Mouse (Mus musculus): Measurements from ENCODE around the gene Gtse1. TPM values are rescaled to one million over a fixed set of nuclear protein-coding genes. Genes with fewer than 3 reads are reported as not detected.

Gtse1 gene
- 4.8 and 5.1 TPM in 2 replicates for polyA plus RNA-seq (2012; rRNA removed)

GRCm38 (mm10) chr15:85859490-85860031 is at the start of gene Gtse1:
Gtse1 (plus strand) TSS chr15:85859745.

GRCm38 (mm10) chr15:85811535-85812277 is 47.8 kb upstream of the Gtse1 start, which contains the start of gene Cdpf1:
Cdpf1 (minus strand) TSS chr15:85811697.

GRCm38 (mm10) chr15:85821203-85822010 is 38.1 kb upstream of the Gtse1 start, which contains the start of gene Pkdrej:
Pkdrej (minus strand) TSS chr15:85821734.

GRCm38 (mm10) chr15:85831954-85832590 is 27.5 kb upstream of the Gtse1 start, which contains the start of gene Ttc38:
Ttc38 (plus strand) TSS chr15:85832306.

GRCm38 (mm10) chr15:85878848-85879497 is 19.4 kb downstream of the Gtse1 start, which contains the start of gene Trmu:
Trmu (plus strand) TSS chr15:85879312.

Other genes starting within 250 kb of the Gtse1 start
- gene Ppara, start 124.8 kb upstream of the Gtse1 start, polyA plus RNA-seq (2012; rRNA removed), result 0.40 and 0.47 TPM in 2 replicates
- 19.9 and 20.0 TPM in 2 replicates for gene Cdpf1, start 48.0 kb upstream of the Gtse1 start, polyA plus RNA-seq (2012; rRNA removed)
- gene Pkdrej, start 38.0 kb upstream of the Gtse1 start, polyA plus RNA-seq (2012; rRNA removed), result 0.12 TPM in 2 replicates
- 3.0 and 4.2 TPM in 2 replicates for gene Ttc38, start 27.4 kb upstream of the Gtse1 start, polyA plus RNA-seq (2012; rRNA removed)
- 74.2 and 76.2 TPM in 2 replicates for gene Trmu, start 19.6 kb downstream of the Gtse1 start, polyA plus RNA-seq (2012; rRNA removed)
- 5.2 and 5.8 TPM in 2 replicates for gene Celsr1, start 174.0 kb downstream of the Gtse1 start, polyA plus RNA-seq (2012; rRNA removed)
- 65.3 and 67.1 TPM in 2 replicates for gene Gramd4, start 197.9 kb downstream of the Gtse1 start, polyA plus RNA-seq (2012; rRNA removed)

Data from central nervous system, embryonic 18 days (tissue).